Mouse (Mus musculus): ENCODE data around the gene Thegl. TPM values are rescaled to one million over a fixed set of nuclear protein-coding genes. Genes with fewer than 3 reads are reported as not detected.
"Not testable (repeated sequence)": the region's sequence is repeated elsewhere in the genome, so short reads cannot be mapped to it uniquely, and the experiment has no call there.

Gene Thegl
- polyA plus RNA-seq, 1 experiment from 2014 or later: 0.48 TPM

DNA sequence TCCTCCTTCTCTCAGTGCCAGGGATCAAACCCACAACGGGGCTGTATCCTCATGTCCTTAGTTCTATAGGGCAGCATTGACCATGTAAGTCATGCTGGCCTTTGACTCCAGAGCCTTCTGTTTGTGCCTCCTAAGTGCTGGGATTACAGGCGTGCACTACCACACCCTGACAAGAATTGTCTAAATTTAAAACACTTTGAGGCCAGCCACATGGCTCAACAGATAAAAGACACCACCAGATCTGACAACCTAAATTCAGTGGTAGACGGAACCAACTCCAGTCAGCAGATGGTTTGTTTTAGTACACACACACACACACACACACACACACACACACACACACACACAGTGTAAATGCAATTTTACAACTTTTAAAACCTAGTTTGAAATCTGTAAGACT is 12.2 kb downstream of the Thegl start:
- peaks cover 4% of the 10 kb centered on the region; the same call in 1 of the 2 replicates for H3K9me3 ChIP-seq (ENCODE audit: control insufficient read depth, low read length)
- WGBS: 53% methylated on average over 3 of the region's 3 CpGs
- no peaks in the 10 kb centered on the region for H3K27me3 ChIP-seq (replicated peaks; ENCODE audit: control insufficient read depth, insufficient read depth, low read length)
- no peaks in the 10 kb centered on the region for H3K36me3 ChIP-seq (ENCODE audit: control insufficient read depth, insufficient read depth, low read length)
- no peak for DNase-seq (ENCODE audit: low spot score)
- H3K4me1 ChIP-seq (replicated peaks; ENCODE audit: control insufficient read depth, insufficient read depth, low read length): peaks cover 4% of the 10 kb centered on the region
- no peak overlapping the region for H3K4me2 ChIP-seq
- H3K9ac ChIP-seq (ENCODE audit: low read depth, low read length): no peak overlapping the region
- no peak overlapping the region for H3K27ac ChIP-seq (ENCODE audit: low read depth, low read length)
- ATAC-seq (replicated peaks; ENCODE audit: low FRiP score): peak; percentile 70
- no peak overlapping the region for H3K4me3 ChIP-seq (ENCODE audit: low read depth, low read length)

DNA sequence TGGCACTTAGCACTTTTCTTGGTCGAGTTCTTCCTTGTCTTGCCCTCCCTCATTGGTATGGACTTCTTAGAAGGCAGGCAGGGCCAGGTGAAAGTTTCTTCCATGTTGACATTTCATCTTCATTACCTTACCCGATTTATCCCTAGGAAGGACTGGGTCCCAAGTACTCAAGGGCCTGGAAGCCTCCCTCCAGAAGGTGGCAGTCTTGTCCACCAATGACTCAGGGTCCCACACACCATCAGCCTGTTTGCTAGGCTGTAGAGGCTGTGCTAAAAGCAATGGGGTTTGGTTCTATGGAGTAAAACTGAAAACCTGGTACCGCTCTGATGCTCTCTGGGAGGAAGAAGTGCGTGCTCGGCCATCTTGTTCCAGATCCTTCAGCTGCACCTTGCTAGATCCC is 13.9 kb downstream of the Thegl start:
- Histone ChIP-seq H3K9ac (ENCODE audit: low read depth, low read length) (no peak overlapping the region), H3K4me3 (ENCODE audit: low read depth, low read length) (no peak overlapping the region), H3K4me2 (no peak overlapping the region), H3K4me1 (replicated peaks; ENCODE audit: control insufficient read depth, insufficient read depth, low read length) (peaks cover 4% of the 10 kb centered on the region), H3K27me3 (replicated peaks; ENCODE audit: control insufficient read depth, insufficient read depth, low read length) (no peaks in the 10 kb centered on the region), H3K9me3 (ENCODE audit: control insufficient read depth, low read length) (no peaks in the 10 kb centered on the region), H3K27ac (ENCODE audit: low read depth, low read length) (no peak overlapping the region), H3K36me3 (ENCODE audit: control insufficient read depth, insufficient read depth, low read length) (no peaks in the 10 kb centered on the region)
- WGBS: 76% methylated on average over 5 of the region's 5 CpGs
- no peak for DNase-seq (ENCODE audit: low spot score)
- ATAC-seq (replicated peaks; ENCODE audit: low FRiP score): peak; percentile 63

DNA sequence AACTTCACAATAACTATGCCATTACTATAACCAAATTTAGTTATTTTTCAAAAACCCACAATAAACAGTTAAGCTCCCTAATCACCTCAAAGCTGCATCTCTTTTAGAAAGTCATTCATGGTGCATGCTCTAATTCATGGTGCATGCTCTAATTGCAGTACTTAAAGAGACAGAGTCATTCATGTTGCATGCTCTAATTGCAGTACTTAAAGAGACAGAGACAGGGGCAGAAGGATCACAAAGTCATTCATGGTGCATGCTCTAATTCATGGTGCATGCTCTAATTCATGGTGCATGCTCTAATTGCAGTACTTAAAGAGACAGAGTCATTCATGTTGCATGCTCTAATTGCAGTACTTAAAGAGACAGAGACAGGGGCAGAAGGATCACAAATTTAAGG is 19.3 kb downstream of the Thegl start:
- not testable (repeated sequence) for H3K27ac ChIP-seq (ENCODE audit: low read depth, low read length); H3K4me1 ChIP-seq (replicated peaks; ENCODE audit: control insufficient read depth, insufficient read depth, low read length); DNase-seq (ENCODE audit: low spot score); ATAC-seq (replicated peaks; ENCODE audit: low FRiP score); H3K36me3 ChIP-seq (ENCODE audit: control insufficient read depth, insufficient read depth, low read length); H3K27me3 ChIP-seq (replicated peaks; ENCODE audit: control insufficient read depth, insufficient read depth, low read length); H3K4me3 ChIP-seq (ENCODE audit: low read depth, low read length); H3K9ac ChIP-seq (ENCODE audit: low read depth, low read length); H3K4me2 ChIP-seq; H3K9me3 ChIP-seq (ENCODE audit: control insufficient read depth, low read length)

DNA sequence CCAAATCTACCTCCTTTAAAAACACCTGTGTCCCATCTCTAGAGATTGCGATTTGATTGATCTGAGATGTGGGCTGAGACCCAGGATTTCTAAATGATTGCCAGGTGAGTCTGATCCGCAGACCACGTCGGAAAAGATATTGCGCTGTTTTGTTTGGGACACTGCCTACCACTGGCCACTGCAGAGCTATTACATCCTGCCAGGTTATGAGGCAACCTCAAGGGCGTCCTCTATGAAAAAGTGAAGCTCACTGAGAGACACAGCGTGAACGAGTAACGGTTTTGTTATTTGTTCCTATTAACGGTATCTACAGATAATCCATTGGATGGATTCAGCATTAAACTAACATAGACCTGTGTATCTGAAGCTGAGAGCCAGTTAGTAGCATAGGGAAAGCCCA is 22.6 kb downstream of the Thegl start:
- no peak overlapping the region for H3K4me3 ChIP-seq (ENCODE audit: low read depth, low read length)
- no peak for DNase-seq (ENCODE audit: low spot score)
- no peaks in the 10 kb centered on the region for H3K9me3 ChIP-seq (ENCODE audit: control insufficient read depth, low read length)
- H3K4me2 ChIP-seq: no peak overlapping the region
- no peak overlapping the region for H3K9ac ChIP-seq (ENCODE audit: low read depth, low read length)
- no peaks in the 10 kb centered on the region for H3K27me3 ChIP-seq (replicated peaks; ENCODE audit: control insufficient read depth, insufficient read depth, low read length)
- no peaks in the 10 kb centered on the region for H3K36me3 ChIP-seq (ENCODE audit: control insufficient read depth, insufficient read depth, low read length)
- WGBS: 89% methylated on average over 10 of the region's 10 CpGs
- ATAC-seq (replicated peaks; ENCODE audit: low FRiP score): no peak
- no peaks in the 10 kb centered on the region for H3K4me1 ChIP-seq (replicated peaks; ENCODE audit: control insufficient read depth, insufficient read depth, low read length)
- no peak overlapping the region for H3K27ac ChIP-seq (ENCODE audit: low read depth, low read length)

DNA sequence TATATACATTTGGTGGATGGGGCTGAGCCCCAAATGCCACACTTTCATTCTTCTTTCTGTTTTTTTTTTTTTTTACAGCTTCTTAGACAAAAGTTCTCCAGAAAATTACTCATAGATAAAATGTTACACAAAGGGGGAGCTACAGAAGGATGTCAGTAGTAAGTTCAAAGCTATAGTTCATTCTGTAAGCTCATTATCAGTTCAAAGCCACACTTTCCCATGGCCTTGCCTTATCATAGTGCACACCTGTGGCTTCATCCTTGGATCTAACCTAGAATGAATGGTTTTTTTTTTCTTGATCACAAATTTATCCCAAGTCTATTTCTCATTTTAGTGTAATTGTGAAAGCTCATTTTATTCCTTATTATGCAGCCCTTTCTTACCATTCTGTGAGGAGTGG is 23.6 kb downstream of the Thegl start:
- Histone ChIP-seq H3K27ac (ENCODE audit: low read depth, low read length) (no peak overlapping the region), H3K36me3 (ENCODE audit: control insufficient read depth, insufficient read depth, low read length) (no peaks in the 10 kb centered on the region), H3K4me2 (no peak overlapping the region), H3K27me3 (replicated peaks; ENCODE audit: control insufficient read depth, insufficient read depth, low read length) (no peaks in the 10 kb centered on the region), H3K4me1 (replicated peaks; ENCODE audit: control insufficient read depth, insufficient read depth, low read length) (no peaks in the 10 kb centered on the region), H3K9me3 (ENCODE audit: control insufficient read depth, low read length) (no peaks in the 10 kb centered on the region), H3K9ac (ENCODE audit: low read depth, low read length) (no peak overlapping the region), H3K4me3 (ENCODE audit: low read depth, low read length) (no peak overlapping the region)
- no peak for ATAC-seq (replicated peaks; ENCODE audit: low FRiP score)
- no peak for DNase-seq (ENCODE audit: low spot score)

DNA sequence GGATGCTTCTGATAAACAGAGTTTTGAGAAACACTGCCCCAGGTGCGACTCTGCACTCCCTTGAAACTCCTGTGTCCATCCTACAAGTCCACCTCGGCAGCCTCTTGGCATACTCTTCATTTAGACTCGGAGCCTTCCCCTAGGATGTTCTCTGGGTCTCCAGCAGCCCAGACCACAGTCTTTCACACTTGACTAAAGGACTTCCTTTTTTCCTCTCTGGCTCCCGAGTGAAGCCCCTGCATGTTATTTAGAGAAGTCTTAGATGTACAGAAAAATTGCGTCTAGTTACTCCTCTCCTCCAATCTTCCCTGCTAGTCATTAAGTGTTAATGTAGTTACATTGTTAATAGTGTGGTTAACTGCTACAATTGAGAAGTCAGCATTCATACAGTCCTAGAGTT is 28.5 kb downstream of the Thegl start:
- no peaks in the 10 kb centered on the region for H3K9me3 ChIP-seq (ENCODE audit: control insufficient read depth, low read length)
- no peaks in the 10 kb centered on the region for H3K4me1 ChIP-seq (replicated peaks; ENCODE audit: control insufficient read depth, insufficient read depth, low read length)
- 47% methylated on average over 5 of the region's 5 CpGs for WGBS
- H3K27me3 ChIP-seq (replicated peaks; ENCODE audit: control insufficient read depth, insufficient read depth, low read length): no peaks in the 10 kb centered on the region
- ATAC-seq (replicated peaks; ENCODE audit: low FRiP score) (no peak), DNase-seq (ENCODE audit: low spot score) (no peak)
- H3K36me3 ChIP-seq (ENCODE audit: control insufficient read depth, insufficient read depth, low read length): no peaks in the 10 kb centered on the region
- H3K9ac ChIP-seq (ENCODE audit: low read depth, low read length): no peak overlapping the region
- no peak overlapping the region for H3K27ac ChIP-seq (ENCODE audit: low read depth, low read length)
- H3K4me2 ChIP-seq: no peak overlapping the region
- no peak overlapping the region for H3K4me3 ChIP-seq (ENCODE audit: low read depth, low read length)

DNA sequence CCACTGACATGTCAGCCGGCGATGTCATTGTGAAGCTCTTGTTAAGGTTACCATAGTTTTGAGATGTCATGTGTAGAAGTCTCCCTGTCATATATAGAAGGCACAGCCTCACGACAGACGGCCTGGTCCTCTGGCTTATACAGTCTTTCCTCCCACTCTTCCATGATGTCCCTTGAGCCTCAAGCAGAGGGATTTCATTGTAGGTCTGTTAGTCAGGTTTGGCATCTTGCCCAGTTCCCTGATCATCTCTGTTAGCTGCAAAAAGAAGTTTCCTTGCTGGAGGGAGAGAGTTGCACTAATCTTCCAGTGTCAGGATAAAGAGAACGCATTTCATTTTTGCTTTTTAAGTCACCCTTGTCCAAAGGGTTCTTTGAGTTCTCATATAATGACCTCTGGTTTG is 36.8 kb downstream of the Thegl start:
- no peaks in the 10 kb centered on the region for H3K4me1 ChIP-seq (replicated peaks; ENCODE audit: control insufficient read depth, insufficient read depth, low read length)
- H3K9me3 ChIP-seq (ENCODE audit: control insufficient read depth, low read length): no peaks in the 10 kb centered on the region
- ATAC-seq (replicated peaks; ENCODE audit: low FRiP score) (no peak), DNase-seq (ENCODE audit: low spot score) (no peak)
- no peak overlapping the region for H3K9ac ChIP-seq (ENCODE audit: low read depth, low read length)
- no peak overlapping the region for H3K4me2 ChIP-seq
- H3K4me3 ChIP-seq (ENCODE audit: low read depth, low read length): no peak overlapping the region
- H3K36me3 ChIP-seq (ENCODE audit: control insufficient read depth, insufficient read depth, low read length): no peaks in the 10 kb centered on the region
- no peaks in the 10 kb centered on the region for H3K27me3 ChIP-seq (replicated peaks; ENCODE audit: control insufficient read depth, insufficient read depth, low read length)
- WGBS: 87% methylated on average over 5 of the region's 5 CpGs
- H3K27ac ChIP-seq (ENCODE audit: low read depth, low read length): no peak overlapping the region

DNA sequence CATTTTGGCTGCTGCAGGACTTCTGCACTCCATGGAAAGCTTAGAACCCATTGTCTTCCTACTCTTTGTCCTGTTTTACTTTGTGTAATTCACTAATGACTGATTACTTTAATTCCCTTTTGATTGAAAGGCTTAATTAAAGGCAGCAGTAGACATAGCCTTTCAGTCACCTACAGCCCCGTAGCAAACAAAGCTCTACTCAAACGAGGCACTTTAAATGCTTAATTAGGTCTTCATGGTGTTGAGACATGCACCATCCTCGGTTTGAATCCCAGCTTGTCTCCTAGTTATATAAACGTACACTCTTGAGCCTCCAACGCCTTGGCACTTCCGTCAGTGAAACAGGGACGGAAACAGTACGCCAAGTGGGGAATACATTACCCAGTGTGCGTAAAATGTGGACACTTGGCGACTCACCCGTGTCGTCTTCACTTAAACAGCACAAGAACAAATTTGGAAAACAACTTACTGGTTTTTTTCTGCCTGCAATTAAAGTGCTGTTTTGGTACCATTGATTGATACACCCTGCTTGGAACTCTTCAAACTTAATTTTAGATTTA is 41.1 kb downstream of the Thegl start:
- Histone ChIP-seq H3K4me2 (no peak overlapping the region), H3K36me3 (ENCODE audit: control insufficient read depth, insufficient read depth, low read length) (no peaks in the 10 kb centered on the region), H3K27me3 (replicated peaks; ENCODE audit: control insufficient read depth, insufficient read depth, low read length) (no peaks in the 10 kb centered on the region), H3K4me1 (replicated peaks; ENCODE audit: control insufficient read depth, insufficient read depth, low read length) (no peaks in the 10 kb centered on the region), H3K4me3 (ENCODE audit: low read depth, low read length) (no peak overlapping the region), H3K9ac (ENCODE audit: low read depth, low read length) (no peak overlapping the region), H3K9me3 (ENCODE audit: control insufficient read depth, low read length) (no peaks in the 10 kb centered on the region), H3K27ac (ENCODE audit: low read depth, low read length) (no peak overlapping the region)
- DNase-seq (ENCODE audit: low spot score): no peak
- WGBS: 80% methylated on average over 12 of the region's 12 CpGs
- no peak for ATAC-seq (replicated peaks; ENCODE audit: low FRiP score)

DNA sequence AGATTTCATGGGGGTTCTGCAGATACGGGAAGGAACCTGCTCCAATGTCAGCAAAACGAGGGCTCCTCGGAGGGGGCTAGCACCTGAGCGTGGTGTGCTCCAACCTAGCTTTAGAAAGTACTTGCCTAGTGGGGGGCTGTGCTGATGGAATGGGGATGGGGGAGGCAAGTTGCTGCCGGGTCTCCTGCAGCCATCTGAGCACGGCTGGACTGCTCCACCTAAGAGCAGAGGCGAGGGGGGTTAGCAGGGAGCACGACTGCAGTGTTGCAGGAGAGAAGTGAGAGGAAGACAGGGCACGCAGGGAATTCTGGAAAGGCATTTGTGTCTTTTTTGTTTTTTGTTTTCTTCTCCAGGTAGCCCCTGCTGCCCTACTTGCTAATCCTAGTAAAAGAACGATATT is 44.5 kb downstream of the Thegl start:
- no peak overlapping the region for H3K9ac ChIP-seq (ENCODE audit: low read depth, low read length)
- H3K27me3 ChIP-seq (replicated peaks; ENCODE audit: control insufficient read depth, insufficient read depth, low read length): no peaks in the 10 kb centered on the region
- no peaks in the 10 kb centered on the region for H3K9me3 ChIP-seq (ENCODE audit: control insufficient read depth, low read length)
- ATAC-seq (replicated peaks; ENCODE audit: low FRiP score): no peak
- no peak overlapping the region for H3K4me3 ChIP-seq (ENCODE audit: low read depth, low read length)
- H3K27ac ChIP-seq (ENCODE audit: low read depth, low read length): no peak overlapping the region
- H3K4me2 ChIP-seq: no peak overlapping the region
- H3K36me3 ChIP-seq (ENCODE audit: control insufficient read depth, insufficient read depth, low read length): no peaks in the 10 kb centered on the region
- no peaks in the 10 kb centered on the region for H3K4me1 ChIP-seq (replicated peaks; ENCODE audit: control insufficient read depth, insufficient read depth, low read length)
- no peak for DNase-seq (ENCODE audit: low spot score)
- WGBS: 45% methylated on average over 10 of the region's 10 CpGs

Measured in liver, embryonic 11.5 days (tissue).